Mouse (Mus musculus): ENCODE results near the gene Polg2. TPM values are rescaled to one million over a fixed set of nuclear protein-coding genes. Genes with fewer than 3 reads are reported as not detected.
"Not testable (repeated sequence)": the region's sequence is repeated elsewhere in the genome, so short reads cannot be mapped to it uniquely, and the experiment has no call there.

Polg2 gene
- total RNA-seq, 2 experiments from 2014 or later = 11.1 to 13.3 TPM

DNA sequence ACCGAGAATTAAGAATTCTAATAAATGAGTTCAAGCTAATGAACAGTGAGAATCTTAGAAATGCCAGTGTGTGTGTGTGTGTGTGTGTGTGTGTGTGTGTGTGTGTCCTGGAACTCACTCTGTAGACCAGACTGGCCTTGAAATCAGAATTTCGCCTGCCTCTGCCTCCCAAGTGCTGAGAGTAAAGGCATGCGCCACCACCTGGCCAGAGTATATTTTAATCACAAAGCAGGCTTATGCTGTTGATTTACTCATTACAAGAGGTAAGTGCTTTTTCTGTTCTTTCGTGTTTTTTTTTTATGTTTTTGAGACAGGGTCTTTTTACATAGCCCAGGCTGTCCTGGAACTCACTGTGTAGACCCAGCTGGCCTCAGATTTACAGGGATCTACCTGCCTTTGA is 14.5 kb upstream of the Polg2 start:
- no peak for ATAC-seq (ENCODE audit: poor library complexity, severe bottlenecking)

DNA sequence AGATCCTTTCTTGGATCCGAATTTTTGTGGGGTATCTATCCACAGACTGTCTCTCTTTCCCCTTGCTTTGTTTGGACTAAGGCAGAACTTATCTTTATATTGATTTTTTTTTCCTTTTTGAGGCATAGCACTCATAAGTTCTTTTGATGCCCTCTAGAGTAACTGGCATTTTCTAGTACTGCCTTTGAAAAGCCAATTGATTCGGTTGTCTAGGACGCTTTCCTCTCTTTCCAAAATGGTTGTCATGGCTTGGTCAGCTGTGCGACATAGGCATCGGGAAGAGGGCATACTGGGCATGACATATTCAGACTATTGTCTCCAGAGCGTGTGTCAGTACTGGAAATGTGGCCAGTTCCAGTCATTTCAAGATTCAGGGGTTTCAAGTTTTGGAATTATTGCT is 10.3 kb upstream of the Polg2 start:
- ATAC-seq (ENCODE audit: poor library complexity, severe bottlenecking) = no peak

DNA sequence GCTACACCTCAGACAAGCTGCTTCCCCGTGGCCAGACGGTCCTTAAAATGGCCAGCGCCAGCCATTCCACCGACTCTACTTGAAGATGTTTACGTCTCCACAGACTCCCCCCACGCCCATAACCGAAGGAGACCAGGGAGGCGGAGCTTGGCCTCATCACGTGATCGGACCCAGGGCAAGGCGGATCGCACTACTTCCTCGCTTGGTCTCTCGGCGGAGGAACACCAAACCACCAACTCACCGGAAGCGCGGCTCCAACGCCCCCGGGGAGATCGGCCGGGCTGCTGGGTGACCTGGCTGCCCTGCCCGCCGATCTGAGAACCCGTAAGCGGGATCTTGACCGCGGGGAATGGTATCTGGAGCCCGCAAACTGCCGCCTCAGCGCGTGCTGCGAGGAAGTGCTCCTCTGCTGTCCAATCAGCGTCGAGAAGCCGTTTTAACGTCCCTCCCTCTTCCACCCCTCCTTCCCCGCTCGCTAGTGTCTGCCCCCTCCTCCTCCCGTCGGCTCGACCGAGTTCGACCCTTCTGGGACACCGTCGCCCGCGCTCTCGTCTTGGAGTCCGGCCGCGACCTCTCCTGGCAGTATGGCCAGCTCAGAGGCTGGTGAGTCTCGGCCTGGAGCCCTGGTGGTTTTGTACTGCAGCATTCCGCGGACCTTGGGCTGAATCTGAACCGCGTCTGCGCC is 9.6 kb upstream of the Polg2 start, which contains the start of the genes Ddx5 and Cep95:
TSS of gene Ddx5 (minus strand) at position 411 of the 685 bp plus-strand sequence.
TSS of gene Cep95 (plus strand) at position 478 of the 685 bp plus-strand sequence.
- peak; percentile 65 for ATAC-seq (ENCODE audit: poor library complexity, severe bottlenecking)

DNA sequence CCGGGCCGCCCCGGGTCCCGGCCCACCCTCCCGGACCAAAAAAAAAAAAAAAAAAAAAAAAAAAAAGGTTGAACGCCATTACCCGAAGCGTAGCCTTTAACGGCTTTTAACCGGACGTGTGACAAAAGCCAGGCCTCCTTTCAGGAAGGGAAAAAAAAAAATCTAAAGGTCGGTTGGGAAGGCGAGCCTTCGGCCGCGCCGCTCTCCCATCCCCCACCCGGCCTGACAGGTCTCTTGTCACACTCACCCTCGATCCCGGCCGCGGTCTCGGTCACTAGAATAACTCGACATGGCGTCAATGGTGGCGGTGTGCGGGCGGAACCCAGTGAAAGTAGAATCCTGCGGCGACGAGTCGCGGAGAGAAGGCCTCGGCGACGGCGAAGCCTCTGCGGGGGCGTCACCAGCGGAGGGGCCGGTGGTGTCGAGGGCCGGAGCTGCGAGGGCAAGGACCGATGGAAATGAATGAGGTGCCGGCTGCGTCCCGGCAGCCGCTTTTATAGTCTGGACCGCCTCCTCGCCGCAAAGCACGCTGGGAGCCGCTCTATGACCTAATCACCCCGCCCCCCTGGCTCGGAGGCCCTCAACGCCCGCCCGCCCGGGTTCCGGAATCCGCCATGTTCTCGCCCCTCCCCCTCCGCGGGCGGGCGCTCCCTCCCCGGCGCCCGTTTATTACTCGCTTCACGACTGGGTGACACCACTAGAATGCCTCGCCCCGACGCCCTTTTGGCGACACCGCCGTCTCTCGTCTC is 8.9 kb upstream of the Polg2 start:
- peak; percentile 57 for ATAC-seq (ENCODE audit: poor library complexity, severe bottlenecking)

DNA sequence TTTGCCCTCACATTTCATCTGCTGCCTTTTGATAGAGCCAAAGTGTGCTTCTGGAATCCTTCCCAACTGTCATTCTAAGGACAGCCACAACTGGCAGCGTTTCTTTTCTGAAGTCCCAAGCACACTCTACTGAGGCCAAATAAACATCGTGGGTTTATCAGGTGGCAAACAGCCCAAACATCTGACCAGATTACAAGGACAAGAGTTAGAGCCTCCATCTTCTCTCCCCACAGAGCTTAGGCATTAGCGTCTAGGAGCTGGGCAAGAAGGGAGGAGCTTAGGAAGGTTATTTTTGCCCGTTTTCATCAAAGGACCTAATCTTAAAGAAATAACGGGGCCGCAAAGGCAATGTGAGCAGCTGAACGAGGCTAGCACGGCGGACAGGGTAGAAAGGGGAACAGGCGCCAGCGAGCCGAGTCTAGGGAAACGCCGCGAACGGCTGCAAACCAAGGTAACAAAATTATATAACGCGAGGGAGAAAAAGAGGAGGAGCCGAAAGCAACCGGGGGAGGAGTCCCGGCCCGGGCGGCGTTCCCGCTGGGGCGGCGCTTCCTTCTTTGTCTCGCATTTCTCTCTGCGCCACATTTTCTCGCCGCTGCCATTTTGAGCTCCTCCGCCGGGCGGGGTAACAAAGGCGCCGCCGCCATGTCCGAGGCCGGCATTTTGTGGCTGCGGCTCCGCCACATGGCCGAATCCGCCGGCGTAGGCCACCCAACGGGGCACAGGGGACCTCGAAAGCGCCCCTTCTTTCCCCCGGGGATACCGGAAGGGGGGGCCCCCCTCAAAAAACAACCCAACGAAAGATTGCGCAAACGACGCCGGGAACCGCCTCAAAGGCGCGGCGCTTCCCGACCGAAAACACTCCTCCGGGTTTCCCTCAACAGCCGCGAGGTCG is 8.0 kb upstream of the Polg2 start:
- ATAC-seq (ENCODE audit: poor library complexity, severe bottlenecking) = peak; percentile 38

DNA sequence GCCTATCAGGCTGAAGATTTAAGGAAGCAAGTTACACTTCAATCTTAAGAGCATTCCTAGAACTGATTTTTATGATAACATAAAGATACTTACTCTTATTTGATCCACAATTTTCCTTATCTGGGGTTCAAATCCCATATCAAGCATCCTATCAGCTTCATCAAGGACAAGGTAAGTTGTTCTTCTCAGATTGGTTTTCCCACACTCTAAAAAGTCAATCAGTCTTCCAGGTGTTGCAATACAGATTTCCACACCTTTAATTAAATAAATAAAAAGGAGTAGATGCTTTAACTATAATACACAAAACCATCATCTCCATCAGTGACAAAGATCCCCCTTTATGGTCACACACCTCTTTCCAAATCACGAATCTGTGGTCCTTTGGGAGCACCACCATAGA is 5.7 kb upstream of the Polg2 start:
- ATAC-seq (ENCODE audit: poor library complexity, severe bottlenecking) = no peak

DNA sequence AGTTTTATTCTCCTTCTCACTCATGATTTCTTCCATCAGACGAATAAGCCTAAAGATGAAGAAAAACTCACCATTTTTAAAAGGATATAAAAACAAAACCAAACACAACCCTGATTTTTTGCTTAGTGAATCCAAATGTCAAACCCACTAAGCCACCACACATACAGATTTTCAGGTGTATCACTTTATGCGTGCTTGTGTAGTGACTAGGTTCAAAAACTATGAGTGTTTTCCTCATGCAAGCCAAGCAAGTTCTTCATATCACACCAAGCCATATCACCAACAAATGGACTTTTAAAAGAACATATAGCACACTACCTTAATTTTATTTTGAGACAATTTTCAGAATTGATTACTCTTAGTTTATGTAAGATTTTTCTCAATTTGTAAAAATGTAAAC is 5.1 kb upstream of the Polg2 start:
- no peak for ATAC-seq (ENCODE audit: poor library complexity, severe bottlenecking)

DNA sequence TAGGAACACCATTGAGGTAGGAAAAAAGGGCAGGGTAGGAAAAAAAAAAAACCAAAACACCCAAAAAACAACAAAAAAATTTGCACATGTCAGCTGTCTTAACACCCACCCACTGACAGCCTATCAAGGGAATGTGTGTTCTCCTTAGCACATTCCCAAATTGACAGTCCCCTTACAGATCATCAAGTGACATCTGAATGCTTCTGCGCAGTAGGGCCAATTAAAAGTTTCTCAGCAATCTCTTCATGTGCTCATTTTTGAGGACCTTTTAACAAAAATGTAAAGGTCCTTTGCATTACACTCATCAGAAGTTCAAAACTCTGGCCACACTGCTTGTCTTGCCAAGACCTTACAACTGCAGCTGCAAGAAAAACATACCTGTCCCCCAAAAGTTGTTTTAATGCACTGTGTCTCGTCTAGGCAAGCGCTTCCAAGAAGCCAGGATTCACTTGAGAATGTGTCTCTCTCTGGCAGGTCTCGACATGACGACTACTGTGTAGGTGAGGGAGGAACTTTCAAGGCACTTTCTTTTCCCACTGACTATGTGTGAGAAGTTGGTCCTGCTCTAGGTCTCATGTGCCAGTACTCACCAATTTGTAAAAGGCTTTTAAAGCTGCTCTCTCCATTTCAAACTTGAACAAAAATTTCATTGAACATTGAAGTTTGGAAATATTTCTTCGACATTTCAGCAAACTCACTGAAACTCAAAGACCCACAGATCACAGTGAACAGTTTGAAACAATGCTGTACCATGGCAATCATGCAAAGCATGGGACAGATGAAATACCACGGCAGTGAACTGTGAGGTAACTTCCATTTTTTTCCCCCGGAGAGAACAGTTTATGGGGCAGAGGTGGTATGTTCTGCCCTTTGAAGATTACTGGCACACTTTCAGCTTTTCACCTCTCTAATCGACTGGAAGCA is 3.8 kb upstream of the Polg2 start:
- no peak for ATAC-seq (ENCODE audit: poor library complexity, severe bottlenecking)

DNA sequence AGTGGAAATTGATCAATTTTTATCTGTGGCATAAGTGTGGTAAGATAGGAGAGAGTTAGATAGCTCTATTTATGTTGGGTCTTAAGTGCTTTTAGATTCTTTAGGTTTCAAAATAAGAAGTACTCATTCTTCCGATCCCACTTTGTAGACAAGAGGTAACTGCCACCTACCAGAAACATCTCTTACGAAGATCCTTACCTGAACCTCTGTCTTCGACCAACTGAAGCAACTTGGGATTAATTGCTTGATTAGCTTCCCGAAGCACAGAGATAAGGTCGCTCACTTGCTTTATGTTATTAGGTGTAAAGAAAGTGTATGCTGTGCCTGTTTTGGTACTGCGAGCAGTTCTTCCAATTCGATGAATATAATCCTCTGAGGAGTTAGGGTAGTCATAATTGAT is 2.9 kb upstream of the Polg2 start:
- not testable (repeated sequence) for ATAC-seq (ENCODE audit: poor library complexity, severe bottlenecking)

DNA sequence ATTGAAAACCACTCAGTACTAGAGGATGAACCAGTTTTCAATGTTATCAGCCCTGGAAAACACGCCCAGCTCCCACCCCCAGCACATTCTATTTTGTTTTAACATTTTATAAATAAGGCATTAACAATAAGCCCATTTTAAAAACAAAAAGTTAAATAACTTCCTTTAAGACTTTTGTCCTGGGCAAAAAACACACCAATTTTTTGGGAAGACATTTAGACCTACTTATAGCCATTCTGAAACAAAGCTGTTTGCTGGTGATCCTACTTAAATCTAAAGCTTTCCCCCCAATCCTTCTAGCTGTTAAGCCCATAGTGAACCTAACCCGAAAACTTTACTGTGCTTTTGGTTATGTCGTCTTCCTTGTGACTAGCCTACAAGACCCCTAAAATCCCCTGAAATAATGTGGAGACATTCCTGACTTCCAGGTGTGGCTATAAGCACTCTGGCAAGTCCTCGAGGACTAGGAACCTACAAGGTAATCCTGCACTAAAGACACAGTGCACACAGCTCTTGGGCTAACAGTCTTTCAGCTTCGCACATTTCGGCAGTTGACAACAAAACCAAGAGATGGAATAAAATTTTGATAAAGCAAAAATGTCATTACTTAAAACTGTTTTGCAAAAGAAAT is 1.4 kb upstream of the Polg2 start:
- no peak for ATAC-seq (ENCODE audit: poor library complexity, severe bottlenecking)

DNA sequence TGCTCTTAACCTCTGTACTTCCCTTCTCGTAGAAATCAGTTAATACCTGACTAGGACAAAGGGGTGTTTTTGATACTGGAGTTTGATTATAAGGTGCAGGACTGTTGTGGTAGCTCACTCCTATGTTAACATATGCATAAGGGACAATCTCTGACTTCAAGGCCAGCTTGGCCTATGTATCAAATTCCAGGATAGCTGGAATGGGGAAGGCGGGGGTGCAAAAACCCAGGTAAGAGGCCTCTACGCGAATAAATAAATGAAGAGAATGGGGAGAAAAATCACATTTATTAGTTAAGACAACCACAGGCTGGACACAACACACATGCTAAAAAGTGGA is 720 bp upstream of the Polg2 start:
- ATAC-seq (ENCODE audit: poor library complexity, severe bottlenecking) = no peak; the same call in 1 of the 2 replicates

DNA sequence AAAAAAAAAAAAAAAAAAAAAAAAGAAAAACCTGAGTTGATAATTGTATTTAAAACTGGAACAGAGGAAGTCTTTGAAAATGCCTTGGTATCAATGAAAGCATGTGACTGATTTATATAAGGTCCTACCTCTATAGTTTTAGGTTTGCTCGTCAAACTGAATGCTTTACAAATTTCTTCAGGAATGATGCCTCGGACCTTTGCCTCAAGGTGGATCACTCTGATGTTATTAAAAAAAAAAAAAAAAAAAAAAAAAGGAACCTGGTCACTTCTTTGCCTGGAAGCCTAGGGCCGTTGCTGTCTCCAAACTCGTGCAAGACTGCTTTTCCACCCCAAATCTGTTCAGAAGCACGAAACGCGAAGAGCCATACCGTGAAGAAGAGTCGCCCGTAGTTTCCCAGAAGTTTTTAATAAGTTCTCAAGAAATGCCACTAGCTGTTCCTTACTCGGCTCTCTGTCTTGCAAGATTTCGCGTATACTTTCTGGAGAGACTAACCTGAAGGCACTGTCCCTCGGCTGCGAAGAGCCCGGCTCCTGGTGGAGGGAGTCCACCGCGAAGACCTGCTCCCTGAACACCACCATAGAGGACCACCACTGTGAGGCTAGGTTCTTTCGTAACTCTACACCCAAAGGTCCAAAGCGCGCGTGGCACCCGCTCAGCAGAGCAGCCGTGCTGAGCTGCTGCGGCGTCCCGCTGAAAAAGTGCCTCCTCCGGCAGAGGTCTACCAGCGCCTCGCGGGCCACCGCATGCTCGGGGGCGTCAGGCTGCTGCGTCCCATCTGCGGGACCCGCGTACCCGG is 549 bp downstream of the Polg2 start:
- no peak for ATAC-seq (ENCODE audit: poor library complexity, severe bottlenecking)

DNA sequence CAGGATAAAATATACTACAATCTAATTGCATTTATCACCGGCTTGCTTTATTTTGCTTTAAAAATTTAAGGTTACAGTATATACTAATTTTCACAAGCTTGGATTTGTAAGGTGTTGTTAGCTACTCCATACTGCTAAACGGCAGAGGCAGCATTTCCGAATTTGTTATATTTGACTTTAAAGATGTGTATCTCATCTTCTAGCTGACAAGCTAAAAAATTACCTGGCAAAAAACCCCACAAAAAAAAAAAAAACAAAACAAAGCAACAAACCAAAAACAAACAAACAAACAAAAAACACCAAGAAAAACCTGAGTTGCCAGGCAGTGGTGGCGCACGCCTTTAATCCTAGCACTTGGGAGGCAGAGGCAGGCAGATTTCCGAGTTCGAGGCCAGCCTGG is 1.2 kb downstream of the Polg2 start:
- ATAC-seq (ENCODE audit: poor library complexity, severe bottlenecking) = no peak

DNA sequence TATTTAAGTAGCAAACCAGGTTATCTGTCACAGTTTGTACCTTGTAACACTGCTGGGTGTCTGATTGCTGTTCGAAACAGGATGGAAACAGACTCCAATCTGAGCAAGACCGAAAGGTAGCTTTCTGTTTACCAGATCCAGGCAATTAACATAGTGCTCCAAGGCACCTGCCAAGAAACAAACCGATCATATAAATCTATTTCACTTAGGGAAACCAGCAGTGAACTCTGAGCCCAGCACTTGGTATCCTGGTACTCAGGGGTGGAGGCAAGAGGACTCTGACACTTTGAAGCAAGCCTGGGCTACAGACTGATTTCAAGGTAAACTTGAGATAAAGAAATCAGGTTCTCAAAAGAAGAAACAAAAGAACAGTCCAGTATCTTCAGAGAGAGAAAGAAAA is 1.9 kb downstream of the Polg2 start:
- no peak for ATAC-seq (ENCODE audit: poor library complexity, severe bottlenecking)

DNA sequence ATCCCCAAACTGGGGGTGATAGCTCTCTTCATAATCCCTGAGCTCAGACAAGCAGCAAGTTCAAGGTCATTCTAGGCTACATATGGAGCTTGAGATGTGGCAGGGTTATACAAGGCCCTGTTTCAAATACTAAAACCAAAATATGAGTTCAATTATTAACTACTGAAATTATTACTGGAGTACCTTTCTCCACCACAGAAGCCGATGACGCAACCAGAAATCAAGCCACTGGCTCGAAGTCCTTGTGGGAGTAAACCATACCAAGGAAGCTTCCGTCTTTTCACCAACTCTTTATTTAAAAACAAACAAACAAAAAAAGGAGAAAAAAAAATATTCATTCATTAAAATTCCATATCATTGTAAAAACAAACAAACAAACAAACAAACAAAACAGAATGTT is 2.4 kb downstream of the Polg2 start:
- no peak for ATAC-seq (ENCODE audit: poor library complexity, severe bottlenecking)

DNA sequence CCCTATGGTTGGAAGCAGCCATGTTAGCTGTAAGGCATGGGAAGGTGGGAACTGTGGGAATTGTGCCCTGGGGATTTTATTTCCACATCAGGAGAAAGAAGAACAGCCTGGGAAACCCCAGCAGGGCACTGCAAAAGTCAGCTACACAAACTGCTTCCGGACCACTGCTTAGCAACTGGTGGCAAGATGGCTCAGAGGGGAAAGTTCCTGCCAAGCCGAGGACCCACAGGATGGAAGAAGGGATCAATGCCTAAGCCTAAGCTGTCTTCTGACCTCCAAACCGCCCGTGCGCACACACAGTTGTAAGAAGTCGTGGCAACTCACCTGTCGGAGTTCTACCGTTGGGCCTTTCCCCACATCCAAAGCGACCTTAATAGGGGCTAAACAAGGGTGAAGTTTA is 6.3 kb downstream of the Polg2 start:
- ATAC-seq (ENCODE audit: poor library complexity, severe bottlenecking) = no peak

DNA sequence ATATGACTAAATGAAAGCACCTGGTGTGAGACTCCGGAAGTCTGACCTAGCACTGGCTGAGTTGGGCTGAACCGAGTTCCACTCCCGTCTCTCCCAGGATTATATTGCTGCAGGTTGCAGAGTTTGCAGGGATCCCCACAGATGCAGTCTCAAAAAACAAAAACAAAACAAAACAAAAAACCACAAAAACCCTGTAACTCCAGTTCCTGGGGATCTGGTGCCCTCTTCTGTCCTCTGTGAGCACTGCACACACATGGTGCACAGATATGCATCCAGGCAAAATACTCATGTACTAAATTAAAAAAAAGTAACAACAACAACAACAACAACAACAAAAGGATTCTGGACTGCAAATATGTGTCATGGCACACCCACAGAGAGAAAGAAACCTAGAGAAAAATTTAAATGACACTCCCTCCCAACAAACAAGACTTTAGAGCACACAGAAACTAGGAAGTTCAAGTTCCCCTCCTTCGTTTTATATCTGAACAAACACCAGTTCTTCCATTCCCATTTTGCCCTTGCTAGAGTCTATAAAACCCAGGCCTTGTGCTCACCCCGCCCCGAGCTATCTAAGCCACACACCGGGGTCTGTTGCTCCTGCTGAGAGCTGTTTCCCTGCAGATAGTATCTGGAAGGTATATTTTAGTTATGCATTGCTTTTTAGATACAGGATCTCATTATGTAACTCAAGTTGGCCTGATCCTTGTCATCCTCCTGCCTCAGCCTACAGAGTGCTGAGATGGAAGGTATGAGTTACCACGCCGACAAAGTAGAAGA is 9.0 kb downstream of the Polg2 start:
- peak; percentile 80 for ATAC-seq (ENCODE audit: poor library complexity, severe bottlenecking)

DNA sequence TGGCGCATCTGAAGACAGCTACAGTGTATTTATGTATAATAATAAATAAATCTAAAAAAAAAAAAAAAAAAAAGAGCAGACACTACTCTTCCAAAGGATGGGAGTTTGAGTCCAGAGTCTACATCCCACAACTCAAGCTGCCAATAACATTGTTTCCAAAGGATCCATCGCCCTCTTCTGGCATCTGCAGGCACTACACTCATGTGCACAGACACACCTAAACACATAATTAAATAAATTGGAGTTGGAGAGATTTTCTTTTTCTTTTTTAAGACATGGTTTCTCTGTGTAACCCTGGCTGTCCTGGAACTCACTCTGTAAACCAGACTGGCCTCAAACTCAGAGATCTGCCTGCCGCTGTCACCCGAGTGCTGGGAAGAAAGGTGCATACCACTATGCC is 11.8 kb downstream of the Polg2 start:
- ATAC-seq (ENCODE audit: poor library complexity, severe bottlenecking) = no peak
